Mouse (Mus musculus) heart, adult 2 months (tissue): ENCODE measurements around the gene Rae1.
A peak's percentile ranks its signal among the peaks of the same experiment; 100 is the strongest.

Experiments used
- CTCF ChIP-seq: fragments of 200-600 bp; IDR thresholded peaks from 2 replicates; pipeline ENCODE4 v1.8.1; 2022; ENCODE audit warnings: antibody characterized with exemption, mild to moderate bottlenecking, moderate library complexity
- EP300 ChIP-seq: fragments of 200-500 bp; IDR thresholded peaks from 2 replicates; pipeline ENCODE4 v1.6.1; 2011; ENCODE audit warnings: low read depth, low read length, control low read depth; ENCODE audit not compliant: insufficient read depth
- POLR2A ChIP-seq: fragments of 200-500 bp; IDR thresholded peaks from 2 replicates; pipeline ENCODE4 v1.6.1; 2011; ENCODE audit warnings: mild to moderate bottlenecking, low read depth, low read length, control low read depth; ENCODE audit not compliant: insufficient read depth

DNA sequence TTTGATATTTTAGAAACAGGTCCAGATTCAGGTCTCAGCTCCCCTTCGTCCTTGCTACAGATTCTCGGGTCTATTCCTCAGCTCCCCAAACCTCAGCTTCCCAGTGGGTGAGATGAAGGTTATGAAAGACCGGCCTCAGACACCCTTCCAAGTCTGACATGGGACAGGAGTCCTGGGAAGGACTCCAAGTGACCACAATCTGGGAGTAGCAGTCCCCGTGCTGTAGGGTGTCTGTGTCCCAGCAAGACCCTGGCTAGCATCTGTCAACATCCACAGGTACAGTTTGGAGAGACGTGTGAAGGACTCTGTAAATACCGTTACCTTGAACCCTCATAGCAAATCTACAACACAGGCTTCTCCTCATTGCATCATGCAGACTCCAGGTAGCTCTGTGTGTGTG, 24.8 kb upstream of the Rae1 start:
- TF ChIP-seq EP300 (peak; percentile 76), CTCF (no peak), POLR2A (no peak)
